Mouse (Mus musculus): ENCODE data around the gene Ptcd1. TPM values are rescaled to one million over a fixed set of nuclear protein-coding genes. Genes with fewer than 3 reads are reported as not detected.

Ptcd1 gene
- polyA plus RNA-seq, 1 experiment from 2014 or later, result 20.0 TPM

- peak overlapping the region; percentile 69; the same call in 1 of the 2 replicates for H3K4me3 ChIP-seq
- ATAC-seq, result no peak
- H3K4me2 ChIP-seq, result peak overlapping the region; percentile 97
These were observed 33.5 kb upstream of the Ptcd1 start for GRCm38 (mm10) chr5:145200387-145200786.

GRCm38 (mm10) chr5:145191962-145192361, 25.1 kb upstream of the Ptcd1 start, which contains the start of gene Atp5j2:
Gene Atp5j2 (minus strand): TSS chr5:145192062.
- peak within 1 kb of the TSS; percentile 90 for H3K4me2 ChIP-seq
- H3K9ac ChIP-seq, result peak within 1 kb of the TSS; percentile 96
- no peak for ATAC-seq
- peaks cover 21% of the 10 kb centered on the region for H3K4me1 ChIP-seq
- WGBS, result 78% methylated on average over 2 of the region's 2 CpGs
- peaks cover 42% of the 10 kb centered on the region for H3K36me3 ChIP-seq (ENCODE audit: poor library complexity, severe bottlenecking)
- no peaks in the 10 kb centered on the region for H3K27me3 ChIP-seq
- H3K9me3 ChIP-seq (replicated peaks), result no peaks in the 10 kb centered on the region
- peak within 1 kb of the TSS; percentile 89 for H3K4me3 ChIP-seq
- H3K27ac ChIP-seq, result peak within 1 kb of the TSS; percentile 80

More at GRCm38 (mm10) chr5:145200387-145200786, 33.5 kb upstream of the Ptcd1 start:
- Histone ChIP-seq H3K9ac (no peak overlapping the region), H3K27ac (no peak overlapping the region), H3K27me3 (no peaks in the 10 kb centered on the region), H3K4me1 (peaks cover 17% of the 10 kb centered on the region), H3K9me3 (replicated peaks) (no peaks in the 10 kb centered on the region), H3K36me3 (ENCODE audit: poor library complexity, severe bottlenecking) (peaks cover 24% of the 10 kb centered on the region)
- 81% methylated on average over 7 of the region's 7 CpGs for WGBS

GRCm38 (mm10) chr5:145190875-145191798, 24.2 kb upstream of the Ptcd1 start:
- H3K36me3 ChIP-seq (ENCODE audit: poor library complexity, severe bottlenecking), result peaks cover 44% of the 10 kb centered on the region
- peak; percentile 89 for ATAC-seq
- H3K27ac ChIP-seq, result peak overlapping the region; percentile 80
- H3K9ac ChIP-seq, result peak overlapping the region; percentile 96
- H3K9me3 ChIP-seq (replicated peaks), result no peaks in the 10 kb centered on the region
- H3K4me3 ChIP-seq, result peak overlapping the region; percentile 89
- peak overlapping the region; percentile 90 for H3K4me2 ChIP-seq
- H3K4me1 ChIP-seq, result peaks cover 21% of the 10 kb centered on the region
- under 1% methylated on average over 41 of the region's 41 CpGs for WGBS
- H3K27me3 ChIP-seq, result no peaks in the 10 kb centered on the region

GRCm38 (mm10) chr5:145190373-145190772, 23.5 kb upstream of the Ptcd1 start:
- Histone ChIP-seq H3K9me3 (replicated peaks) (no peaks in the 10 kb centered on the region), H3K4me3 (peak overlapping the region; percentile 89), H3K4me2 (peak overlapping the region; percentile 90), H3K4me1 (peaks cover 21% of the 10 kb centered on the region), H3K9ac (peak overlapping the region; percentile 96), H3K27ac (no peak overlapping the region), H3K36me3 (ENCODE audit: poor library complexity, severe bottlenecking) (peaks cover 44% of the 10 kb centered on the region), H3K27me3 (no peaks in the 10 kb centered on the region)
- ATAC-seq, result no peak
- 57% methylated on average over 5 of the region's 5 CpGs for WGBS

GRCm38 (mm10) chr5:145189416-145189815, 22.5 kb upstream of the Ptcd1 start:
- Histone ChIP-seq H3K9me3 (replicated peaks) (no peaks in the 10 kb centered on the region), H3K9ac (no peak overlapping the region), H3K36me3 (ENCODE audit: poor library complexity, severe bottlenecking) (peaks cover 43% of the 10 kb centered on the region), H3K4me2 (peak overlapping the region; percentile 90), H3K4me3 (no peak overlapping the region), H3K27ac (no peak overlapping the region), H3K4me1 (peaks cover 21% of the 10 kb centered on the region), H3K27me3 (no peaks in the 10 kb centered on the region)
- ATAC-seq, result no peak
- WGBS, result 97% methylated on average over 6 of the region's 6 CpGs

- ATAC-seq, result no peak
- no peak overlapping the region for H3K9ac ChIP-seq
- H3K27me3 ChIP-seq, result no peaks in the 10 kb centered on the region
- H3K9me3 ChIP-seq (replicated peaks), result no peaks in the 10 kb centered on the region
- peaks cover 9% of the 10 kb centered on the region for H3K4me1 ChIP-seq
- H3K4me3 ChIP-seq, result no peak overlapping the region
- no peak overlapping the region for H3K4me2 ChIP-seq
- H3K36me3 ChIP-seq (ENCODE audit: poor library complexity, severe bottlenecking), result peaks cover 74% of the 10 kb centered on the region
- no peak overlapping the region for H3K27ac ChIP-seq
- WGBS, result 92% methylated on average over 2 of the region's 2 CpGs
These were observed 18.3 kb upstream of the Ptcd1 start for GRCm38 (mm10) chr5:145185244-145185643.

- Histone ChIP-seq H3K9ac (no peak overlapping the region), H3K36me3 (ENCODE audit: poor library complexity, severe bottlenecking) (peaks cover 100% of the 10 kb centered on the region), H3K4me3 (no peak overlapping the region), H3K4me2 (no peak overlapping the region), H3K27me3 (no peaks in the 10 kb centered on the region), H3K4me1 (no peaks in the 10 kb centered on the region), H3K27ac (no peak overlapping the region), H3K9me3 (replicated peaks) (no peaks in the 10 kb centered on the region)
- no peak for ATAC-seq
- 81% methylated on average over 18 of the region's 18 CpGs for WGBS
These were observed 11.6 kb upstream of the Ptcd1 start for GRCm38 (mm10) chr5:145178461-145178980.

- ATAC-seq, result peak; percentile 77
- Histone ChIP-seq H3K4me3 (peak overlapping the region; percentile 95), H3K4me1 (peaks cover 22% of the 10 kb centered on the region), H3K9me3 (replicated peaks) (no peaks in the 10 kb centered on the region), H3K9ac (peak overlapping the region; percentile 96), H3K36me3 (ENCODE audit: poor library complexity, severe bottlenecking) (peaks cover 52% of the 10 kb centered on the region), H3K27ac (peak overlapping the region; percentile 75), H3K4me2 (peak overlapping the region; percentile 97), H3K27me3 (no peaks in the 10 kb centered on the region)
- under 1% methylated on average over 27 of the region's 28 CpGs for WGBS
These were observed 376 bp upstream of the Ptcd1 start for GRCm38 (mm10) chr5:145167306-145167661.

GRCm38 (mm10) chr5:145165184-145165583, 1.7 kb downstream of the Ptcd1 start:
- Histone ChIP-seq H3K9ac (no peak overlapping the region), H3K9me3 (replicated peaks) (no peaks in the 10 kb centered on the region), H3K27me3 (no peaks in the 10 kb centered on the region), H3K4me1 (peaks cover 22% of the 10 kb centered on the region), H3K27ac (no peak overlapping the region), H3K4me3 (no peak overlapping the region), H3K36me3 (ENCODE audit: poor library complexity, severe bottlenecking) (peaks cover 51% of the 10 kb centered on the region), H3K4me2 (no peak overlapping the region)
- 89% methylated on average over 15 of the region's 15 CpGs for WGBS
- ATAC-seq, result no peak

- Histone ChIP-seq H3K4me3 (no peak overlapping the region), H3K4me2 (no peak overlapping the region), H3K36me3 (ENCODE audit: poor library complexity, severe bottlenecking) (peaks cover 53% of the 10 kb centered on the region), H3K27me3 (no peaks in the 10 kb centered on the region), H3K4me1 (peaks cover 22% of the 10 kb centered on the region), H3K9me3 (replicated peaks) (no peaks in the 10 kb centered on the region), H3K27ac (no peak overlapping the region), H3K9ac (no peak overlapping the region)
- 69% methylated on average over 3 of the region's 3 CpGs for WGBS
- ATAC-seq, result no peak
These were observed 2.2 kb downstream of the Ptcd1 start for GRCm38 (mm10) chr5:145164710-145165109.

- WGBS, result 91% methylated on average over 14 of the region's 14 CpGs
- peaks cover 81% of the 10 kb centered on the region for H3K36me3 ChIP-seq (ENCODE audit: poor library complexity, severe bottlenecking)
These were observed 5.5 kb downstream of the Ptcd1 start for GRCm38 (mm10) chr5:145161361-145161760.

GRCm38 (mm10) chr5:145152690-145153089, 14.2 kb downstream of the Ptcd1 start:
- H3K36me3 ChIP-seq (ENCODE audit: poor library complexity, severe bottlenecking), result peaks cover 94% of the 10 kb centered on the region
- no peak overlapping the region for H3K4me3 ChIP-seq
- no peak for ATAC-seq
- 95% methylated on average over 5 of the region's 5 CpGs for WGBS
- no peaks in the 10 kb centered on the region for H3K4me1 ChIP-seq
- H3K27ac ChIP-seq, result no peak overlapping the region
- H3K27me3 ChIP-seq, result no peaks in the 10 kb centered on the region
- H3K9me3 ChIP-seq (replicated peaks), result no peaks in the 10 kb centered on the region
- H3K4me2 ChIP-seq, result no peak overlapping the region
- H3K9ac ChIP-seq, result no peak overlapping the region

More at GRCm38 (mm10) chr5:145161361-145161760, 5.5 kb downstream of the Ptcd1 start:
- Histone ChIP-seq H3K9ac (no peak overlapping the region), H3K4me2 (no peak overlapping the region), H3K27me3 (no peaks in the 10 kb centered on the region), H3K4me3 (no peak overlapping the region), H3K4me1 (peaks cover 7% of the 10 kb centered on the region), H3K27ac (no peak overlapping the region), H3K9me3 (replicated peaks) (no peaks in the 10 kb centered on the region)
- ATAC-seq, result no peak
